Mouse (Mus musculus): ENCODE results near the gene Gm38100.

DNA sequence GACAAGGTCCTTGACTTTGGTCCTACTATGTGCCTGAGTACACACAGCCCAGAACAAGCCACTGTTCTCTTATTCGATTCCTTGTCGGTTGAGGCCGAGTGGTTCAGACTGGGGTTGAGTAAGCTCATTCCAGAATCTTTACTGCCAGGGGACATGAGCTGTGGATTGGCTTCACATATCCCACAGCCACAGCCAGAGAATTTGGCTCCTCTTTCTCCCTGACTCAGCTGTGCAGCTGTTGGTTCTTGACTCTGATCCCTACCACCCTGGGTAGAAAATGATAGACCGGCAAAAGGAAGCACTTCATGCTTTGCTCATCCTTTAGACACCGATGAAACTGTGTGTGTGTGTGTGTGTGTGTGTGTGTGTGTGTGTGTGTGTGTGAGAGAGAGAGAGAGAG lies 11.3 kb downstream of the Gm38100 start:
- no peak for TF ChIP-seq CTCF (IDR thresholded peaks at IDR 0.05; ENCODE audit: low read depth)
- TF ChIP-seq EP300 (IDR thresholded peaks at IDR 0.05; ENCODE audit: low read depth): no peak

All from liver, postnatal 0 days (tissue).